Mouse (Mus musculus) limb, embryonic 14.5 days (tissue): ENCODE measurements at regions not wholly inside any gene's neighbourhood (a gene's known extent, or its start where the extent isn't known, plus 50 kb on each side); places are given as distances from the start of the nearest gene placed in this dataset. TPM values are rescaled to one million over a fixed set of nuclear protein-coding genes. Genes with fewer than 3 reads are reported as not detected.
A peak's percentile ranks its signal among the peaks of the same experiment; 100 is the strongest.

Experiments used
- ATAC-seq: fragments of 200-750 bp; cut with Nextera tagmentation; 2 replicates; pipeline ENCODE4 v1.8.0; 2017; ENCODE audit warnings: low read depth, moderate number of reproducible peaks, moderate TSS enrichment; ENCODE audit not compliant: low FRiP score
- DNase-seq: peaks from one replicate; pipeline ENCODE4 v3.0.0-alpha.2; 2015; ENCODE audit warnings: low spot score
- H3K27ac ChIP-seq: fragments of 300-500 bp; sonication (generic); replicated peaks from 2 replicates; pipeline ENCODE4 v1.5.1; 2014; ENCODE audit warnings: low read depth, mild to moderate bottlenecking, low read length, moderate library complexity, mixed read lengths
- H3K27me3 ChIP-seq: fragments of 300-500 bp; sonication (generic); 2 replicates; pipeline ENCODE4 v1.6.1; 2014; ENCODE audit warnings: low read length, mixed read lengths; ENCODE audit not compliant: control insufficient read depth, insufficient read depth
- H3K36me3 ChIP-seq: fragments of 300-500 bp; sonication (generic); 2 replicates; pipeline ENCODE4 v1.6.1; 2014; ENCODE audit warnings: mild to moderate bottlenecking, low read length, moderate library complexity, mixed read lengths; ENCODE audit not compliant: control insufficient read depth, insufficient read depth
- H3K4me1 ChIP-seq: fragments of 300-500 bp; sonication (generic); 2 replicates; pipeline ENCODE4 v1.6.1; 2014; ENCODE audit warnings: antibody characterized with exemption, low read length, mixed read lengths; ENCODE audit not compliant: control insufficient read depth, insufficient read depth
- H3K4me2 ChIP-seq: fragments of 300-500 bp; sonication (generic); replicated peaks from 2 replicates; pipeline ENCODE4 v1.6.1; 2014; ENCODE audit warnings: low read depth, mild to moderate bottlenecking, low read length, moderate library complexity; ENCODE audit not compliant: severe bottlenecking
- H3K4me3 ChIP-seq: fragments of 300-500 bp; sonication (generic); replicated peaks from 2 replicates; pipeline ENCODE4 v1.5.1; 2014; ENCODE audit warnings: low read length
- H3K9ac ChIP-seq: fragments of 300-500 bp; sonication (generic); 2 replicates; pipeline ENCODE4 v1.6.1; 2014; ENCODE audit warnings: mild to moderate bottlenecking, low read depth, low read length, moderate library complexity; ENCODE audit not compliant: severe bottlenecking
- H3K9me3 ChIP-seq: fragments of 300-500 bp; sonication (generic); 2 replicates; pipeline ENCODE4 v1.6.1; 2016; ENCODE audit warnings: low read length; ENCODE audit not compliant: control insufficient read depth
- POLR2A ChIP-seq: fragments of 200-500 bp; IDR thresholded peaks from 2 replicates; pipeline ENCODE4 v1.8.0; 2012; ENCODE audit warnings: inconsistent platforms, mild to moderate bottlenecking, moderate library complexity, borderline replicate concordance; ENCODE audit not compliant: insufficient read depth, insufficient read length; ENCODE audit errors: extremely low read depth
- WGBS: fragments of 180-500 bp; shearing (Covaris S2); extraction: QIAGEN DNeasy Blood & Tissue Kit; methylation state at CpG from one replicate; pipeline ENCODE4 v1.1.7; 2014; 5-methylcytosine and 5-hydroxymethylcytosine counted together
- microRNA counts: library from miRNA; unstranded; fragments of <30 nt; microRNA quantifications from one replicate; lab custom pipeline; 2016
- microRNA-seq: library from miRNA; unstranded; fragments of <30 nt; microRNA quantifications from one replicate; pipeline ENCODE4, GENCODE M21; 2016

- Histone ChIP-seq H3K4me3 (no peak overlapping the region), H3K36me3 (no peaks in the 10 kb centered on the region), H3K27me3 (no peaks in the 10 kb centered on the region), H3K4me2 (no peak overlapping the region), H3K9me3 (no peaks in the 10 kb centered on the region), H3K9ac (no peak overlapping the region), H3K4me1 (no peaks in the 10 kb centered on the region), H3K27ac (no peak overlapping the region)
- no peak for ATAC-seq
- 53% methylated on average over 6 of the region's 6 CpGs for WGBS
- TF ChIP-seq POLR2A = no peak
- no peak for DNase-seq
These were observed 51.0 kb upstream of the Jak1 start for GRCm38 (mm10) chr4:101316061-101316460.

MicroRNA genes in the stretch of these regions (microRNA counts, 519-probe panel; counts per million panel counts)
- microRNA mmu-miR-101a (lab: Ali Mortazavi, UCI) = not detected

Small RNA genes in the stretch of these regions (microRNA-seq; reads per million reads assigned to microRNA genes)
- gene Mir101a = 131 reads per million, percentile 49 among the genes with 10 or more reads in this experiment
